Mouse (Mus musculus) small intestine, adult 2 months (tissue): ENCODE data around the gene Aplp1.

Experiments
- CTCF ChIP-seq: fragments of 200-500 bp; IDR thresholded peaks from 2 replicates; pipeline ENCODE4 v1.5.1; 2012; ENCODE audit warnings: low read depth, mild to moderate bottlenecking, control low read depth, inconsistent platforms, low read length, moderate library complexity, mixed read lengths; ENCODE audit not compliant: insufficient replicate concordance, insufficient read length; ENCODE audit errors: extremely low read depth
- POLR2A ChIP-seq: fragments of 200-500 bp; IDR thresholded peaks from 2 replicates; pipeline ENCODE4 v1.6.1; 2012; ENCODE audit warnings: low read depth, mild to moderate bottlenecking, control low read depth, inconsistent platforms, low read length, moderate library complexity

DNA sequence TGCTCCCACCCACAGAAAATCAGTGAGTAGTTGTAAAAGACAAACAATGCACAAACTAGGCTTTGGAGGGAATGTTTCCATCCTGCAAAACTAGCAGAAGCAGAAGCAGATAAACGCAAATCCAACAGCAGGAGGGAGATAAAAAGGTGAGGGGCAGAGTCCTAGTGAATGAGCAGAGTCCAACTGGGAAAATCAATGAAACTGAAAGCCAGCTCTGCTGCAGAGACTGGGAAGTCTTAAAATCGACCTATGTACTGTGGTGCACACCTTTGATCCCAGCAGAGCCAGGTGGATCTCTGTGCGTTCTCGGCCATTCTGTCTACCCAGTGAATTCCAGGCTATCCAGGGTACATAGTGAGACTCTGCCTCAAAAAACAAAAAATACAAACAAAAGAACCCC, 29.7 kb upstream of the Aplp1 start:
- TF ChIP-seq CTCF = no peak
- no peak for TF ChIP-seq POLR2A
